14 mouse cellular contexts compared by ENCODE assay signal in the genomic region with DNA sequence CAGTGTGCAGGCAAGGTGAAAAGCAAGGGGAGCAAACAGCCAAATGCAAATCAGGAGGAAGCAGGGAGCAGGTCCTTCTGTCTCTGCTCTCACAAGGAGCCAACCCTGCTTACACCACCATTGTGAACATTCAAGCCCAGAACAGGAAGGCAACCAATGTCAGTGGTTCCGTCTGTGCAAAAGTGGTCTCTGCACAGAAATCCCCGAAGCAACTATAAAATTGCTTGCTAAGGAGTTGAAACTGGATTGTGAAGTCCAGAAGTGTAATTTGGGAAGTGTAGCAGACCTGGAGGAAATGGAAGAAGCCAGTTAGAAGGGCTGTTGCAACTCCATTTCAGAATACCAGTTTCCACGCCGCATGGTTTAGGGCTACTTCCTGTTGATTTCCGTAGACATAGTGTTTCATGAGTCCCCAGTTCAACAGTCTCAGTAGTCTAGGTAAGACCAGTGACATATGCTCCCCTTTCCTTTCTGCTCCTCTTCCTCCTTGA. TPM values are rescaled to one million over a fixed set of nuclear protein-coding genes. Genes with fewer than 3 reads are reported as not detected.
DNase-seq lines count a peak whose midpoint lies in the region; ATAC-seq and TF ChIP-seq lines count a peak whose summit lies in the region.
"Had no signal": no experiment of that assay in that cellular context is flagged by ENCODE, and none has a peak within 500 bp of the region (broad histone marks: within the 10 kb centered on the region; RNA-seq: fewer than 3 reads in every experiment).

No protein-coding gene starts in this region.

- ATAC-seq in megakaryocyte, adult 5-6 weeks (ENCODE audit: poor library complexity, severe bottlenecking): peak; percentile 90

- intact Hi-C loops in gastrocnemius, postnatal 36 days (cut with DNase I): no loop called here

- H3K4me1 ChIP-seq in bone marrow macrophage, adult 2 months (ENCODE audit: control insufficient read depth, insufficient read depth, low read length): peaks cover 27% of the 10 kb centered on the region
- H3K4me1 ChIP-seq: embryonic facial prominence, embryonic 10.5 days; midbrain, embryonic 10.5 days had no signal

- H3K4me3 ChIP-seq in bone marrow macrophage, adult 2 months (ENCODE audit: insufficient read depth, low read length): no peak overlapping the region
- H3K4me3 ChIP-seq: embryonic facial prominence, embryonic 10.5 days; midbrain, embryonic 10.5 days had no signal

- DNase-seq in layer of hippocampus, adult 9-10 months (ENCODE audit: low spot score): peak; percentile 7
- DNase-seq in layer of hippocampus, adult 18-20 months (ENCODE audit: low spot score in 2 of 2): no peak
- DNase-seq in A20 (ENCODE audit: low read depth, low spot score): peak; percentile 88
- DNase-seq in gastrocnemius, postnatal 36 days: no peak
- no peak for DNase-seq in urinary bladder, adult 18-20 months (ENCODE audit: low spot score in 2 of 2)
- DNase-seq in cerebellum, adult 9-10 months: no peak
- DNase-seq: cerebellum, adult 8-10 months; heart, postnatal 14 days; left cerebral cortex, postnatal 4 days; lung, embryonic 14.5 days had no signal

- no peak for TF ChIP-seq POLR2A in bone marrow macrophage, adult 2 months (IDR thresholded peaks at IDR 0.05; ENCODE audit: borderline replicate concordance, low read depth, low read length)

- TF ChIP-seq CTCF in bone marrow macrophage, adult 2 months (IDR thresholded peaks at IDR 0.05; ENCODE audit: low read depth, low read length): no peak

- peak overlapping the region; percentile 84 for H3K27ac ChIP-seq in bone marrow macrophage, adult 2 months (ENCODE audit: insufficient read depth, low read depth, low read length)
- H3K27ac ChIP-seq: embryonic facial prominence, embryonic 10.5 days; midbrain, embryonic 10.5 days had no signal

RNA-seq across cellular contexts. Expression of gene Tlr1, which starts 10.4 kb away (rescaled TPM):
- under 1 TPM in 1 of 2 experiments, not detected in 1; 0.97 TPM for total RNA-seq in layer of hippocampus, adult 18-20 months (2021)
- polyA plus RNA-seq in bone marrow macrophage, adult 2 months (2012; ENCODE audit: insufficient read depth, insufficient read length, missing spikeins): 73.1 and 78.0 TPM in 2 replicates
- total RNA-seq in megakaryocyte, adult 5-6 weeks (2015): 13.8 and 16.1 TPM in 2 replicates
- 9.4 and 10.7 TPM in 2 replicates for total RNA-seq in megakaryocyte, adult 5-6 weeks (2017)
- under 1 TPM; 0.10 to 0.15 TPM for total RNA-seq in gastrocnemius, postnatal 36 days (2021)

RNA-seq across cellular contexts. Expression of gene Tlr6, which starts 37.0 kb away (rescaled TPM):
- total RNA-seq in layer of hippocampus, adult 18-20 months (2021): 1 to 10 TPM in 1 of 2 experiments, under 1 TPM in 1; 0.89 to 1.2 TPM
- polyA plus RNA-seq in bone marrow macrophage, adult 2 months (2012; ENCODE audit: insufficient read depth, insufficient read length, missing spikeins): 19.2 and 22.6 TPM in 2 replicates
- 14.0 and 14.2 TPM in 2 replicates for total RNA-seq in megakaryocyte, adult 5-6 weeks (2015)
- total RNA-seq in megakaryocyte, adult 5-6 weeks (2017): 8.7 and 10.6 TPM in 2 replicates
- total RNA-seq in gastrocnemius, postnatal 36 days (2021): 1 to 10 TPM; 1.0 TPM

RNA-seq across cellular contexts. Expression of gene Fam114a1, which starts 46.9 kb away (rescaled TPM):
- 1 to 10 TPM; 4.6 to 4.7 TPM for total RNA-seq in layer of hippocampus, adult 18-20 months (2021)
- 12.8 and 13.7 TPM in 2 replicates for polyA plus RNA-seq in bone marrow macrophage, adult 2 months (2012; ENCODE audit: insufficient read depth, insufficient read length, missing spikeins)
- total RNA-seq in megakaryocyte, adult 5-6 weeks (2015): 5.8 and 6.4 TPM in 2 replicates
- 10.0 and 13.5 TPM in 2 replicates for total RNA-seq in megakaryocyte, adult 5-6 weeks (2017)
- total RNA-seq in gastrocnemius, postnatal 36 days (2021): 10 to 100 TPM; 10.0 to 12.4 TPM

Comparison
In these comparisons a context has a peak if more than half of its experiments do, and no peak if none do; other contexts are left out.
1. DNase-seq: peak in layer of hippocampus, adult 9-10 months (single experiment) and A20 (single experiment); none in layer of hippocampus, adult 18-20 months (0 of 2), gastrocnemius, postnatal 36 days (0 of 2), urinary bladder, adult 18-20 months (0 of 2) and cerebellum, adult 9-10 months (single experiment).
2. RNA of gene Tlr1, which starts 10.4 kb away (total RNA-seq): 9.4 to 16.1 TPM in megakaryocyte, adult 5-6 weeks; 0.97 TPM in layer of hippocampus, adult 18-20 months and 0.10 to 0.15 TPM in gastrocnemius, postnatal 36 days; every median in the first group is over 4 times any median in the second.
3. RNA of gene Tlr6, which starts 37.0 kb away (total RNA-seq): 8.7 to 14.2 TPM in megakaryocyte, adult 5-6 weeks; 0.89 to 1.2 TPM in layer of hippocampus, adult 18-20 months and 1.0 TPM in gastrocnemius, postnatal 36 days; every median in the first group is over 4 times any median in the second.